Mouse (Mus musculus): ENCODE measurements at regions not wholly inside any gene's neighbourhood (a gene's known extent, or its start where the extent isn't known, plus 50 kb on each side); places are given as distances from the start of the nearest gene placed in this dataset.

GRCm38 (mm10) chr7:72948026-72948425, 427.3 kb upstream of the Rgma start:
- DNase-seq, result no peak

GRCm38 (mm10) chr7:72948666-72949065, 426.6 kb upstream of the Rgma start:
- DNase-seq, result no peak

DNA sequence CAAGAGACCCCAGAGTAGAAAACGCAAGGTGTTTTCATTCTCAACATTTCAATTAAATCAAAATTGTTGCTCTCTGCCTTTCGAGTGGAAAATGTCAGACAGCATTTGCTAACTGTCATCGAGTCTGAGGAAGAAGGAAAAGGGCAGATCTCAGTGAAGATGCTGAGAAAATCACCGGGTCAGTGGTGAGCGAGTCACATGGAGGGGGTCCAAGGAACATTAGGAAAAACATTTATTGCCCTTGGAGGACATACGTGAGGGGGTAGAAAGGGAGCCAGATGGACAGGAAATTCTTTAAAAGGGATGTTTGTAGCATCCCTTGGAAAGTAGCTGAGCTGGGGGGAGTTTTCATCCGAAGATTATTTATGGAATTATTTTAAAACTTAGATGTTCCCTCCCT, 425.4 kb upstream of the Rgma start:
- no peak for DNase-seq

DNA sequence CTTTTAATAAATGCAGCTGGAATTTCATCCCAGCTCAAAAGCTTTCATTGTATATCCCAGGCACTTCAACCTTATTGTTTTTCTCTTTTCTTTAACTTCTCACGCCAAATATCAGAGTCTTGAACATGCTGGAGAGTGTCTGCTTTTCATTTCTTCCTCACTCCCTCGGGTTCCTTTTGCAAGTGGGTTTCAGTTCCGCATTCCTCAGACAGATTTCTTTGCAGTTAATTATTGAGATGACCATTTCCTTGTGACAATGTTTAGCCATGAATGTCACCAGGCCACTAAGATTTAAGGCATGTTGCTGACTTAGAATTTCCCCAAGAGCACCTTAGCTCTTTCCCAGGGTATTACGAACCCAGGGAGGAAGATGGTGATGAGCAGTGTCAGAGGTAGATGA, 417.6 kb upstream of the Rgma start:
- no peak for DNase-seq

DNA sequence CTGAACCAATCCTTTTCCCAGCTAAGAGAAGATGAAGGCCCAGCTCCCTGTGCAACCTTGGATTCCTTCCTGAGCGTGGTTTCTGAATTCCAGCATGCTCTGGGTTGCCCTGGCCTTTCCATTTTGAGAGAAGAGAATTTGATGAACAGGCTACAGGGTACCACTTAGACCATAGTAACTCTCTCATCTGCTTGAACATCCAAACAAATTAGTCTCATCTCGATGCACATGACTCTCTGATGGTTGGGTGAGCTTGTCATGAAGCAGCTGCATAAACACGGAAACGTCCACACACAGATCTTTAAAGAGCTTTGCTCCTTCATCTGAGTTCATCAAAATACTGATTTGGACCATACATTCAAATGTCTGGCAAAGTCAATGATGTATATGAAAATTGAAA, 414.0 kb upstream of the Rgma start:
- no peak for DNase-seq

DNA sequence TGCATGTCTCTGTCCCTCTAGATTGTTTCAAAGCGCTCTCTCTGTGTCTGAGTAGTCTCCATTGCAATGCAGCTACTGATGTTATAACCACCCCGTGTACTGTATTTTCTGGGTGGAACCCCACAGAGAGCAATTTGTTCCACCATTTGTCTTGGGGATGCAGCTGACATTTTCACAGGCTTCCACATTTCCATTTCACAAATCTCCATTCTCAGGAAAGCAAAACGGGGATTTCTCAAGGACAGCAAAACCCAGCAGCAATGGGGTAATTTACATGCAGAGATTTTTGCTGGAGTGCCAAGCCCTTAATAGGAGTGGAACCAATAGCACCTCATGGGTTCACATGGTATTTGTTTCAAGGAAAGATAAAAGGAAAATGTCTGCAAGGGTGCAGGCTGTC, 412.5 kb upstream of the Rgma start:
- DNase-seq, result no peak

DNA sequence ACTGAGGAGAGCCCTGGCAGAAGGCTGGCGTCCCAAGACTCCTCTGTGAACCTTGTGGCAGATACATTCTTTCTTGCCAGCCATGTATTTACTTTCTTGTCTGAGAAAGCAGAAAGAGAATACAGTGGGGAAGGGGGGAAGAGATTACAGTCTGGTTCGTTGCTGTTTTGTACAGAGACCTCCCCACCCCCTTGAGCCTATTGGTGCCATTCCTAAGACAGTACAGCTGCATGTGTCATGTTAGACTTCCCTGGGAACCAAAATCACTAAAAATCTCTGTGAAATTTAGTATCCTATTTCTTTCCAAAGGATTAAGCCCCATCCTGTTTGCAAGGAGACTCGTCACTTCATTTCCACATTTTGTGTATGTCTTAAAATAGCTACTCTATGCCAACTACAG, 411.4 kb upstream of the Rgma start:
- DNase-seq, result no peak

DNA sequence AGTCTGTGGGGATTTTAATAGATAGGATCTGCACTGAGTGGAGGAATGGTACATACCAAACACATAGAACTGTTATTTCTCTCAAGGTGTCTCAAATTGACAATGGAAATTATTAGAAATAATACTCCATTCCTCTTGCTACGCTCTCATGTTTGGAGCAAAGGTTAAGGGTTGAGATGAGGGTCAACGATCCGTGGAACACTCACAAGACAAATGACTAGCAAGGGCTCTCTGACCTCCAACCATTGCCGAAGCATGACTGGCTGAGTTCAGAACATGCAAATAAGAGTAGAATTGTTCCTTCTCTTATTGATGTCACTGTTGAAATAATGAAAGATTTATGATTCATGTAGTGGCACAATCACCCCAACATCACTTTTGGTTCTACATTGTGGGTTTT, 407.1 kb upstream of the Rgma start:
- no peak for DNase-seq

DNA sequence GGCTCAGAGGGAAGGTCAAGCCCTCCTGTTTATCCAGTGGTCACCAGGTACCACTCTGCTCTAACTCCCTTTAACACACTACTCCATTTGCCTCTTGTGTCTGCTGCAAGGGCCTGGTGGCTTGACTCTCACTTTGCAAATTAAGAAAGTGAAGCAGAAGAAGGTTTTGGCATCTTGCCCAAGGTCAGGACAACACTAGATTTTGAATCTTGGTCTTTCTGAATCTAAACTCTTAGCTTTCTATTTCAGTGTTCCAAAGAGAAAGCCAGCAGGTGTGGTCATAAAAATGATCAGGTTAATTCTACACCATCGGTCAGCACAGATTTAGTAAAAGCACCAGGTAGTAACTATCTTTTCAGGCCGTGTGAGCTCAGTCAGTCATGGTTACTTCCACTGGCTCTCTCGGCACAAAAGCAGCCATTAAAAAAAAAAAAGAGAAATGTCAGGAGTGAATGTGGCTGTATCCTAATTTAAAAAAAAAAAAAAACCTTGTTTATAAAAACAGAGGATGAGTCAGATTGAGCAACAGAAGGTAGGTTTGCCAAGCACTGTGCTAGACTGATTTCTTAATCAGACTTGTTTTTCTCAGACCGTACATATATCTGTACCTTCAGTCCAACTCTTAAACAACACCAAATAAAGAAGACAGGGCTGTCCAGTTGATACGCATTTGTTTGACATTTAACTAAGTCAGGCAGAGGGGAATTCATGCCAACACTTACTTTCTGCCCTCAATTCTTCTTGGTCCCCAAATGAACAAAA, 403.6 kb upstream of the Rgma start:
- DNase-seq, result no peak

- DNase-seq, result no peak
Observed at GRCm38 (mm10) chr7:72972397-72972796, 402.9 kb upstream of the Rgma start.

DNA sequence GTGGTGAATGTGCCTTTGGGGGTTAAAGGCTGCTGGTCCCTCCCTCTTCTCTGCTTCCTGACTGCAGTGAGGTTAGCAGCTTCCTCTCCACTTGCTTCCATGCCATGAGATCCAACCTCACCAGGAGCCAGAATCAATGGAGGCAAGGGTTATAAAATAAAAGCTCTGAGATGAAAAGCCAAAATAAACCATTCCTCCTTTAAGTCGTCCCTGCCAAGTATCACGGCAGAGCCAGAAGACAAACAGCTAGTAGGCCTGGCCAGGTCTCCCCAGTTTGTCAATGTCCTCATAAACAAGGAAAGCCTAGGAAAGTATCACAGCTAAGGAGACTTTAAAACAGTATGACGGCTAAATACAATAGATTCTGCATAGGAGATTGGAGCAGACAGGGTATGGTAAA, 401.5 kb upstream of the Rgma start:
- no peak for DNase-seq

DNA sequence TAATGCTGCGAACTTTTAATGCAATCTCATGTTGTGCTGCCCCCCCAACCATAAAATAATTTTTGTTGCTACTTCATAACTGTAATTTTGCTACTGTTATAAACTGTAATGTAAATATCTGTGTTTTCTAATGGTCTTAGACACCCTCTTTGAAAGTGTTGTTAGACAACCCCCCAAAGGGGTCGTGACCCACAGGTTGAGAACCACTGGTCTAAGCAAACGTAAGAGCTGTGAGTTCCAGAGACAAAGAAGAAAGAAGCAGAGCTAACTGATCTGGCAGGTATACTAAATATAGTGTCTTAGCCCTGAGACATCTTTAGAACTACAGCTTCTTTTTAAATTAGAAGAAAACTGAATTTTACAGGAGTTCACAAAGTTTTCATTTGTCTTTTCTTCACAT, 400.9 kb upstream of the Rgma start:
- no peak for DNase-seq

GRCm38 (mm10) chr7:72990559-72991429, 384.5 kb upstream of the Rgma start:
- no peak for DNase-seq

DNA sequence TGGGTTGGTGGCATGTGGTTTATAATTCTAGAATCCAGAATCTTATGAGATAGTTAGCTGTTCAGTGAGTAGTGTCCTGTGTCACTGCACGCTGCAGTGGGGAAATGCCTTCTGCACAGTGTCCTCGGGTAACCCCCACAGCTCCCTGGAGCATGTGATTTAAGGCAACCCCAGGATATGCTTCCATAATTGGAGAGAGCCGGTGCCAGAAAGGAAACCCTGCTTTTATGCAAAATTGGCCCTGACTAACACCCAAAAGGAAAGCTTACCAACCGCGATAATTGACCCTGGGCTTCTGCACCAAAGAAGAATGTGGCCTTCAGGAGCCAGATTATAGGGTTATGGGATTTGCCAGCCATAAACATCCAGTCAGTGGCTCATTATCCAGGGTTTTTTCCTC, 376.9 kb upstream of the Rgma start:
- DNase-seq, result no peak

- DNase-seq, result no peak
Observed at GRCm38 (mm10) chr7:73019151-73019550, 356.2 kb upstream of the Rgma start.

DNA sequence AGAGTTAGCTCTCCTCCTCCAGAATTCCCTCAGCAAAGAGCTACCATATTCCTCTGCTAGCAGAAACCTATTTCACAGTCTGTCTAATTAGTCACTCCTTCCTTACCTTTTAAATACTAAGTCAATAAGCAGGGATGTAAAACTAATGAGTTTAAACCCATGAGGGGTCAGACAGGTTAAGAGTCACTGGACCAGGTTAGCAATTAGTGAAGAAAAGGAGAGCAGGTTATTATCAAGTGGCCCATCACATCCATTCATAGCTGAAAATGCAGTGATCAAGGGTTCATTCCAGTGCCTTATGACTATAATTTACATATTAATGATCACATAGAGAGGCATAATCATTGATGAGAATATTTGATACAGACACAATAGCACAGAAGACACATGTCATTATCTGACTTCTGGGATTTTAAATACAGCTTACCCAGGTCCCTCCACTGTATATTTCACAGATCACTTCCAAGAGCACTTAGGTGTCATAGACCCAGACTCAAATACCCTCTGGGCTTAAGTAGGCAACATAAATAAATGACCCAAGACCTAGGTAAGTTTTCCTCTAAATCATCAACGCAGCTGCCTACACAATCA, 355.4 kb upstream of the Rgma start:
- no peak for DNase-seq

- no peak for DNase-seq
Observed at GRCm38 (mm10) chr7:73021786-73022185, 353.5 kb upstream of the Rgma start.

GRCm38 (mm10) chr7:73025640-73026039, 349.7 kb upstream of the Rgma start:
- no peak for DNase-seq

- DNase-seq, result no peak
Observed at GRCm38 (mm10) chr7:73028952-73029351, 346.4 kb upstream of the Rgma start.

GRCm38 (mm10) chr7:73031407-73031806, 343.9 kb upstream of the Rgma start:
- no peak for DNase-seq

DNA sequence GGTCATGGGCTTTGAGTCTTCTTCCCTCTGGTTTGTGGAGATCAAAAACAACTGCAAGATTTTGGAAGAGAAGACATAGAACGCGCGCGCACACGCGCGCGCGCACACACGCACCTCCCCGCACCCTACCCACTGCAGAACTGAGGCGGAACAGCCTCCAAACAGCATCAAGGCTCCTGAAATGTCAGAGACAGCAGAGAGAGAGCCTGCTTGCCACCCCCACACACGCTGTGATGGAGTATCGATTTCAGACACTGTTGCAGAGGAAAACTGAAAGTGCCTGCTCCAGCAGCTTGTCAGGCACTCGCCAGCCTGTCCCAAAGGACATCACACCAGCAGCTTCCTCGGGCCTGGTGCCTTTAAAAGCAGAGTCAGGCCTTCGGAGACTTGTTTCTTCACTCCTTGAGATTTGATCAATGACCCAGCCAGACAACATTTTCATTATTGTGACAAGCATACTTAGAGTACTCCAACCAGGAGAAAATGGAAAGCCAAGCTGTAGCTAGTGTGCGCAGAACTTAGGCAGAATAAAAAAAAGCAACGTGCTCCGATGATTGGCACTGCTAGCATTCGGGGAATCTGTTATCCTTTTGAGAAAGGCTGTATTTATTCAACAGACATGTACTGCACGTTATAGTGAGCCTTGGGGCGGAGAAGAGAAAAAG, 342.9 kb upstream of the Rgma start:
- no peak for DNase-seq

DNA sequence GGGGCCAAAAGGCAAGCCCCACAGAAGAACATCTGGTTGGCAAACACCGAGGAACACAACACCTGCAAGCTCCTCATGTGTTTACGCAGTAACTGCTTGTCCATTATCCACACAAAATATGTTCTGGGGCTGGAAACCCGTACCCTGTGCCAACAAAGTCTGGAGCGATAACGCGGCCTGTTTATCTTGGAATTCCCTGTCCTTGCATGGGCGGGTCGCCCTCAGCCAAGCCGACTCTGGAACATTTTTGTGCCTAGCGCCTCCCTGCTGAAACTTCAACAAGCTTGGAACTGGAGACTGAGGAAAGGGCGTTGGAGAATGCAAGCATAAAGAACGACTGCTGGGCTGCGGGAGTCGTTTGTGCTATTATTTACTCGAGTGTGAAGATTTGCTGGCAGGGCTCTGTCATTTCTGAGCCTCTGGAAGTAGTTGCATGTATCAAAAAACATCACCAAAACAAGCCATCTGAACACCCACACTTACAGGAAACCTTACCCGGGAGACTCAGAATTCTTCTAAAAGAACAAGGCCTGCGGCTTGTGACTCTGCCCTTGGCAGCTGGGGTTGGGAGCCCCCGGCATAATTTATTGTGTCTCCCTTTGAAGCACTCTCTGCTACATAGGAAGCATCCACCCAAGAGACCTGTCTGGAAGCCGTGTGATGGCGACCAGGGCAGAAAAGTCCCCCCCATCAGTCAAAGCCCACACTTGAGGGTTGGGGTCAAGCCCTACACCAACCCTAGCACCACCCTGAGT, 338.3 kb upstream of the Rgma start:
- DNase-seq, result no peak

GRCm38 (mm10) chr7:73037638-73038037, 337.7 kb upstream of the Rgma start:
- no peak for DNase-seq

Data from cerebellum, adult 8-10 months (tissue).